Mouse (Mus musculus) cortical plate, adult 2 months (tissue): ENCODE results near the gene D930048N14Rik.

ENCODE experiments used
- CTCF ChIP-seq: fragments of 200-500 bp; IDR thresholded peaks from 2 replicates; pipeline ENCODE4 v1.5.1; 2011; ENCODE audit warnings: mild to moderate bottlenecking, control low read depth, low read length; ENCODE audit not compliant: insufficient read depth; ENCODE audit errors: extremely low read depth
- POLR2A ChIP-seq: fragments of 200-500 bp; IDR thresholded peaks from 2 replicates; pipeline ENCODE4 v1.6.1; 2011; ENCODE audit warnings: mild to moderate bottlenecking, low read length, control low read depth; ENCODE audit not compliant: insufficient read depth; ENCODE audit errors: extremely low read depth

GRCm38 (mm10) chr11:51707080-51707479 is 56.3 kb downstream of the D930048N14Rik start:
- TF ChIP-seq POLR2A (no peak), CTCF (no peak)
